Mouse (Mus musculus) ES-Bruce4 (cell line): ENCODE data around the gene Glb1.

ENCODE experiments used
- CTCF ChIP-seq: IDR thresholded peaks from one replicate; pipeline ENCODE4 v1.8.1; 2011; ENCODE audit warnings: low read depth, low read length
- EP300 ChIP-seq: IDR thresholded peaks from 2 replicates; pipeline ENCODE4 v1.6.1; 2011; ENCODE audit warnings: low read depth, low read length; ENCODE audit not compliant: insufficient read depth
- POLR2A ChIP-seq: IDR thresholded peaks from one replicate; pipeline ENCODE4 v1.8.1; 2011; ENCODE audit warnings: low read length; ENCODE audit not compliant: insufficient read depth

GRCm38 (mm10) chr9:114426201-114426600 is 25.3 kb downstream of the Glb1 start:
- no peak for TF ChIP-seq CTCF
- no peak for TF ChIP-seq EP300
- TF ChIP-seq POLR2A: no peak
